Mouse (Mus musculus) cortical plate, adult 2 months (tissue): ENCODE measurements around the gene Etl4.

ENCODE experiments used
- CTCF ChIP-seq: fragments of 200-500 bp; IDR thresholded peaks from 2 replicates; pipeline ENCODE4 v1.5.1; 2011; ENCODE audit warnings: mild to moderate bottlenecking, control low read depth, low read length; ENCODE audit not compliant: insufficient read depth; ENCODE audit errors: extremely low read depth
- POLR2A ChIP-seq: fragments of 200-500 bp; IDR thresholded peaks from 2 replicates; pipeline ENCODE4 v1.6.1; 2011; ENCODE audit warnings: mild to moderate bottlenecking, low read length, control low read depth; ENCODE audit not compliant: insufficient read depth; ENCODE audit errors: extremely low read depth

GRCm38 (mm10) chr2:20655341-20655612 lies 745.7 kb downstream of the Etl4 start:
- TF ChIP-seq POLR2A: no peak
- no peak for TF ChIP-seq CTCF
